ENCODE assay signal across 22 mouse cellular contexts in the genomic region with DNA sequence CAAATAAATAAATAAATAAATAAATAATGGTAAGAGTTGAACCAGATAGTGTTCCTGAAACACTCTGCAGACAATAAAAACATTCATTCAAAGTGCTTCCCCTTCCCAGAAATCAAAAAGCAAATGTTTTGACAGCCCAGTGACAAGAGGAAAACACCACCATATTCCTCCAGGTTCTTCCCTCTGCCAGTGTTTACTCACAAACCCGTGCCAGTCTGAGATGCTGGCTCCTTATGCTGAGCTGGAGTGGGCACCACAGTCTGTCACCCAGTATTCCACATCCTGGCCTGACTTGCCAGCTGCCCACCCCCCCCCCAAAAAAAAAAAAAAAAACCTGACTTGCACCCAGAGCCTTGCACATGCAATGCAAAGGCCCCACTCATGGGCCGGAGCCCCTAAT. TPM values are rescaled to one million over a fixed set of nuclear protein-coding genes. Genes with fewer than 3 reads are reported as not detected.
DNase-seq lines count a peak whose midpoint lies in the region; ATAC-seq and TF ChIP-seq lines count a peak whose summit lies in the region.
"Had no signal": no experiment of that assay in that cellular context is flagged by ENCODE, and none has a peak within 500 bp of the region (broad histone marks: within the 10 kb centered on the region; RNA-seq: fewer than 3 reads in every experiment).

No protein-coding gene starts in this region.

- peak; percentile 80; the same call in 1 of the 2 replicates for ATAC-seq in forebrain, embryonic 13.5 days
- no peak for ATAC-seq in forebrain, embryonic 11.5 days (replicated peaks; ENCODE audit: low FRiP score)
- no peak for ATAC-seq in intestine, postnatal 0 days
- no peak for ATAC-seq in intestine, embryonic 16.5 days
- ATAC-seq in forebrain, postnatal 0 days: peak; percentile 89

- H3K9me3 ChIP-seq in forebrain, embryonic 13.5 days (replicated peaks): no peaks in the 10 kb centered on the region
- H3K9me3 ChIP-seq in forebrain, embryonic 11.5 days (ENCODE audit: control insufficient read depth, low read length): no peaks in the 10 kb centered on the region
- no peaks in the 10 kb centered on the region for H3K9me3 ChIP-seq in intestine, postnatal 0 days (ENCODE audit: control insufficient read depth)
- no peaks in the 10 kb centered on the region for H3K9me3 ChIP-seq in intestine, embryonic 16.5 days (ENCODE audit: control insufficient read depth, low read length)
- no peaks in the 10 kb centered on the region for H3K9me3 ChIP-seq in forebrain, postnatal 0 days (ENCODE audit: low read length)
- H3K9me3 ChIP-seq: embryonic facial prominence, embryonic 10.5 days; embryonic facial prominence, embryonic 13.5 days; hindbrain, embryonic 12.5 days; hindbrain, embryonic 15.5 days had no signal

- no peak overlapping the region for H3K4me3 ChIP-seq in forebrain, embryonic 13.5 days
- H3K4me3 ChIP-seq in forebrain, embryonic 11.5 days (ENCODE audit: low read depth, low read length): no peak overlapping the region
- no peak overlapping the region for H3K4me3 ChIP-seq in intestine, postnatal 0 days (ENCODE audit: low read depth, low read length)
- no peak overlapping the region for H3K4me3 ChIP-seq in intestine, embryonic 16.5 days (ENCODE audit: low read length)
- H3K4me3 ChIP-seq in forebrain, postnatal 0 days (ENCODE audit: low read depth, low read length): no peak overlapping the region
- H3K4me3 ChIP-seq: embryonic facial prominence, embryonic 10.5 days; embryonic facial prominence, embryonic 13.5 days; erythroblast, embryonic 14.5 days; gastrocnemius, adult 2 months; hindbrain, embryonic 12.5 days; hindbrain, embryonic 15.5 days had no signal

- no peak for TF ChIP-seq CTCF in intestine, postnatal 0 days (IDR thresholded peaks at IDR 0.05; ENCODE audit: low read depth)
- TF ChIP-seq CTCF in forebrain, postnatal 0 days (IDR thresholded peaks at IDR 0.05; ENCODE audit: low read depth): no peak

- peaks cover 12% of the 10 kb centered on the region for H3K4me1 ChIP-seq in forebrain, embryonic 13.5 days
- no peaks in the 10 kb centered on the region for H3K4me1 ChIP-seq in forebrain, embryonic 11.5 days (replicated peaks; ENCODE audit: control insufficient read depth, insufficient read depth, low read length)
- 0 out of 2 replicates have a peak, but pooled peaks cover 5% of the 10 kb centered on the region for H3K4me1 ChIP-seq in intestine, postnatal 0 days (replicated peaks; ENCODE audit: control insufficient read depth, insufficient read depth, low read length)
- H3K4me1 ChIP-seq in intestine, embryonic 16.5 days (ENCODE audit: control insufficient read depth, insufficient read depth, low read length): peaks cover 26% of the 10 kb centered on the region
- no peaks in the 10 kb centered on the region for H3K4me1 ChIP-seq in forebrain, postnatal 0 days (ENCODE audit: insufficient read depth)
- H3K4me1 ChIP-seq: hindbrain, embryonic 15.5 days had no signal

- no peak overlapping the region for H3K4me2 ChIP-seq in forebrain, embryonic 13.5 days
- no peak overlapping the region for H3K4me2 ChIP-seq in forebrain, embryonic 11.5 days (ENCODE audit: low read depth, low read length, severe bottlenecking)
- no peak overlapping the region for H3K4me2 ChIP-seq in intestine, postnatal 0 days (replicated peaks; ENCODE audit: low read depth)
- no peak overlapping the region for H3K4me2 ChIP-seq in intestine, embryonic 16.5 days (ENCODE audit: low read depth, low read length)
- H3K4me2 ChIP-seq in forebrain, postnatal 0 days (ENCODE audit: low read depth): no peak overlapping the region
- H3K4me2 ChIP-seq: embryonic facial prominence, embryonic 13.5 days; heart, embryonic 11.5 days; hindbrain, embryonic 12.5 days; hindbrain, embryonic 15.5 days had no signal

- DNase-seq in forebrain, embryonic 11.5 days (ENCODE audit: low spot score): no peak
- peak; percentile 66 for DNase-seq in forebrain, postnatal 0 days
- no peak for DNase-seq in adrenal gland, postnatal 4 days (ENCODE audit: low spot score in 2 of 2)
- DNase-seq: adrenal gland, adult 2 months; adrenal gland, postnatal 14 days; B cell, adult 2 months; cerebellum, adult 18-20 months; cerebellum, adult 9-10 months; embryo, embryonic 11 days; gastrocnemius, adult 2 months; gastrocnemius, postnatal 14 days; heart, adult 11 months had no signal

- no peak overlapping the region for H3K27ac ChIP-seq in forebrain, embryonic 13.5 days
- no peak overlapping the region for H3K27ac ChIP-seq in forebrain, embryonic 11.5 days (ENCODE audit: low read depth, low read length)
- 0 out of 2 replicates have a peak overlapping the region, but pooled peaks have one; percentile 46 for H3K27ac ChIP-seq in intestine, postnatal 0 days (ENCODE audit: low read depth, low read length)
- no peak overlapping the region for H3K27ac ChIP-seq in intestine, embryonic 16.5 days (ENCODE audit: low read length)
- H3K27ac ChIP-seq in forebrain, postnatal 0 days (ENCODE audit: low read depth, low read length): no peak overlapping the region
- H3K27ac ChIP-seq: embryonic facial prominence, embryonic 10.5 days; embryonic facial prominence, embryonic 13.5 days; gastrocnemius, adult 2 months; hindbrain, embryonic 12.5 days; hindbrain, embryonic 15.5 days had no signal

- no peak overlapping the region for H3K9ac ChIP-seq in forebrain, embryonic 13.5 days
- H3K9ac ChIP-seq in forebrain, embryonic 11.5 days (ENCODE audit: low read length): no peak overlapping the region
- no peak overlapping the region for H3K9ac ChIP-seq in intestine, postnatal 0 days (ENCODE audit: low read depth, low read length)
- H3K9ac ChIP-seq in intestine, embryonic 16.5 days (ENCODE audit: low read depth, low read length): no peak overlapping the region
- no peak overlapping the region for H3K9ac ChIP-seq in forebrain, postnatal 0 days
- H3K9ac ChIP-seq: embryonic facial prominence, embryonic 13.5 days; hindbrain, embryonic 12.5 days; hindbrain, embryonic 15.5 days had no signal

- H3K36me3 ChIP-seq in forebrain, embryonic 13.5 days (ENCODE audit: poor library complexity, severe bottlenecking): no peaks in the 10 kb centered on the region
- no peaks in the 10 kb centered on the region for H3K36me3 ChIP-seq in forebrain, embryonic 11.5 days (ENCODE audit: control insufficient read depth, insufficient read depth, low read length)
- H3K36me3 ChIP-seq in intestine, postnatal 0 days (ENCODE audit: control insufficient read depth, insufficient read depth): no peaks in the 10 kb centered on the region
- no peaks in the 10 kb centered on the region for H3K36me3 ChIP-seq in intestine, embryonic 16.5 days (ENCODE audit: control insufficient read depth, insufficient read depth, low read length)
- H3K36me3 ChIP-seq in forebrain, postnatal 0 days (ENCODE audit: insufficient read depth): no peaks in the 10 kb centered on the region
- H3K36me3 ChIP-seq: embryonic facial prominence, embryonic 10.5 days; embryonic facial prominence, embryonic 13.5 days; hindbrain, embryonic 12.5 days; hindbrain, embryonic 15.5 days had no signal

- WGBS in forebrain, embryonic 13.5 days: 86% methylated on average over 2 of the region's 2 CpGs
- WGBS in forebrain, embryonic 11.5 days: 93% methylated on average over 2 of the region's 2 CpGs
- WGBS in intestine, postnatal 0 days: 65% methylated on average over 2 of the region's 2 CpGs
- 72% methylated on average over 2 of the region's 2 CpGs for WGBS in intestine, embryonic 16.5 days
- WGBS in forebrain, postnatal 0 days: 49% methylated on average over 2 of the region's 2 CpGs

- no peaks in the 10 kb centered on the region for H3K27me3 ChIP-seq in forebrain, embryonic 13.5 days
- no peaks in the 10 kb centered on the region for H3K27me3 ChIP-seq in forebrain, embryonic 11.5 days (ENCODE audit: control insufficient read depth, insufficient read depth, low read length)
- no peaks in the 10 kb centered on the region for H3K27me3 ChIP-seq in intestine, postnatal 0 days (replicated peaks; ENCODE audit: control insufficient read depth, insufficient read depth, low read length)
- no peaks in the 10 kb centered on the region for H3K27me3 ChIP-seq in intestine, embryonic 16.5 days (replicated peaks; ENCODE audit: control insufficient read depth, insufficient read depth, low read length)
- no peaks in the 10 kb centered on the region for H3K27me3 ChIP-seq in forebrain, postnatal 0 days (ENCODE audit: insufficient read depth, low read length)
- H3K27me3 ChIP-seq: CH12.LX; embryonic facial prominence, embryonic 13.5 days; hindbrain, embryonic 12.5 days; hindbrain, embryonic 15.5 days had no signal

RNA-seq across cellular contexts. Expression of gene Plekha7, which starts 9.3 kb away (rescaled TPM):
- 13.1 and 15.6 TPM in 2 replicates for polyA plus RNA-seq in forebrain, embryonic 13.5 days (2015; fragmentation: Nextera tagmentation; extraction: Ambion mirVana)
- 16.1 and 17.9 TPM in 2 replicates for polyA plus RNA-seq in forebrain, embryonic 11.5 days (2014; fragmentation: Nextera tagmentation; extraction: Ambion mirVana)
- 17.2 and 20.2 TPM in 2 replicates for polyA plus RNA-seq in intestine, postnatal 0 days (2015; fragmentation: Nextera tagmentation; extraction: Ambion mirVana)
- polyA plus RNA-seq in intestine, embryonic 16.5 days (2015; fragmentation: Nextera tagmentation; extraction: Ambion mirVana): 18.7 and 24.3 TPM in 2 replicates
- total RNA-seq in forebrain, postnatal 0 days (2014; rRNA removed): 9.9 and 17.0 TPM in 2 replicates
- 3.3 and 5.4 TPM in 2 replicates for polyA plus RNA-seq in forebrain, postnatal 0 days (2015; fragmentation: Nextera tagmentation; extraction: Ambion mirVana)
- total RNA-seq in adrenal gland, postnatal 4 days (2021): 10 to 100 TPM; 19.0 to 24.8 TPM

RNA-seq across cellular contexts. Expression of gene Rps13, which starts 35.1 kb away (rescaled TPM):
- 673 and 704 TPM in 2 replicates for polyA plus RNA-seq in forebrain, embryonic 13.5 days (2015; fragmentation: Nextera tagmentation; extraction: Ambion mirVana)
- 691 and 697 TPM in 2 replicates for polyA plus RNA-seq in forebrain, embryonic 11.5 days (2014; fragmentation: Nextera tagmentation; extraction: Ambion mirVana)
- polyA plus RNA-seq in intestine, postnatal 0 days (2015; fragmentation: Nextera tagmentation; extraction: Ambion mirVana): 471 and 493 TPM in 2 replicates
- 744 and 753 TPM in 2 replicates for polyA plus RNA-seq in intestine, embryonic 16.5 days (2015; fragmentation: Nextera tagmentation; extraction: Ambion mirVana)
- 588 and 1,020 TPM in 2 replicates for total RNA-seq in forebrain, postnatal 0 days (2014; rRNA removed)
- 505 and 644 TPM in 2 replicates for polyA plus RNA-seq in forebrain, postnatal 0 days (2015; fragmentation: Nextera tagmentation; extraction: Ambion mirVana)
- 100 to 1,000 TPM; 635 to 691 TPM for total RNA-seq in adrenal gland, postnatal 4 days (2021)

Comparison
In these comparisons a context has a peak if more than half of its experiments do, and no peak if none do; other contexts are left out.
1. ATAC-seq: peak in forebrain, embryonic 13.5 days (single experiment) and forebrain, postnatal 0 days (single experiment); none in forebrain, embryonic 11.5 days (single experiment), intestine, postnatal 0 days (single experiment) and intestine, embryonic 16.5 days (single experiment).